Mouse (Mus musculus) cortical plate, adult 2 months (tissue): ENCODE measurements around the gene Cttn. TPM values are rescaled to one million over a fixed set of nuclear protein-coding genes. Genes with fewer than 3 reads are reported as not detected.

Experiments used
- H3K27ac ChIP-seq: fragments of 200-500 bp; 2 replicates; pipeline ENCODE4 v1.5.1; 2012; ENCODE audit warnings: low read length, control low read depth, inconsistent platforms; ENCODE audit not compliant: insufficient read depth
- H3K4me1 ChIP-seq: fragments of 200-500 bp; 2 replicates; pipeline ENCODE4 v1.6.1; 2011; ENCODE audit warnings: low read length; ENCODE audit not compliant: control insufficient read depth, insufficient read depth
- H3K4me3 ChIP-seq: fragments of 200-500 bp; 2 replicates; pipeline ENCODE4 v1.5.1; 2011; ENCODE audit warnings: mild to moderate bottlenecking, low read length, control low read depth; ENCODE audit not compliant: insufficient read depth
- CTCF ChIP-seq: fragments of 200-500 bp; IDR thresholded peaks from 2 replicates; pipeline ENCODE4 v1.5.1; 2011; ENCODE audit warnings: mild to moderate bottlenecking, control low read depth, low read length; ENCODE audit not compliant: insufficient read depth; ENCODE audit errors: extremely low read depth
- POLR2A ChIP-seq: fragments of 200-500 bp; IDR thresholded peaks from 2 replicates; pipeline ENCODE4 v1.6.1; 2011; ENCODE audit warnings: mild to moderate bottlenecking, low read length, control low read depth; ENCODE audit not compliant: insufficient read depth; ENCODE audit errors: extremely low read depth
- polyA plus RNA-seq: library from polyadenylated mRNA; depleted of rRNA; stranded (reverse); fragments of >200 nt; gene quantifications from 2 replicates; pipeline ENCODE4 v1.2.3, GENCODE M21; 2012; rRNA removed

Gene Cttn
- polyA plus RNA-seq, 1 experiment, result 147 TPM

DNA sequence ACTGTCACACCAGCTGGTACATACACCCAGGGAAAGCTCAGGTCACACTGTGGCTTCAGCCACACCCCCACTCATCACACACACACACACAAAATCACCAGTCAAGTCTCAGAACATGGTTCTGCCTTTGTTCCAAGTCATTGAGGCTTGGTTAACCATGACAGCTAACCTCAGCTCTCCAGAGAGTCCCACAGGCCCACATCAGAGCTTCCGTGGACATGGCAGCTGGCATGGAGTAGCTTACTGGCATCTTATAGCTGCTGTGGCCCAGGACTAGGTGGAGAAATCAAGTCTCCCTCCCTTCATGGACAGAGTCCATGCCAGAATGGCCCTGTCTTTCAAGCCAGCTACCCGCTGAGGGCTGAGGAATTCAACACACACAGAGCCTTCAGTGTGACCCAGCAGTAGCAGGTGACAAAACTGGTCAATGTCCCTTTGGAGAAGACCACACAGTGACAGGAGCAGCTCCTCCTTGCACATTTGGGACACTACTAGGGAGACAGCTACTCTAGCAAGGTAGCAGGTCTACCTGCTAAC, 62.3 kb downstream of the Cttn start:
- no peak overlapping the region for H3K4me3 ChIP-seq
- TF ChIP-seq POLR2A, result no peak
- no peak overlapping the region for H3K27ac ChIP-seq
- peaks cover 11% of the 10 kb centered on the region for H3K4me1 ChIP-seq

DNA sequence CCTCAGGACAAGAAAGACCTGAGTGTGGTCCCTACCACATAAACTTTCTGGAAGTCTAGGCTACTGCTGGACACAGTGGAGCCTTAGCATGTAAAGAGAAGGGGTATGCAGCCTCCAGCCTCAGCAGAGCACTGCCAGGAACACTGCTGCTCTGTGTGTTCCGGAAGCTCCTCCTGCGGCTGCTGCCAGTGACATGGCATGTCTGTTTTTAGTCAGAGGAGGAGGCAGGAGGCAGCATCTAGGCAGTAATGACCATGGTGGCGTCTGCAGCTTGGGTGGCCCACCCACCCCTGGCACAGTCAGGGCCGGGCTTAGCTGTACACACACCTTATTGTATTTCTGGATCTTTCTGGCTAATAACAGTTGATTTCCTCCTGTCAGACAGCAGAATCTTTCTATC, 63.1 kb downstream of the Cttn start:
- no peak overlapping the region for H3K4me3 ChIP-seq
- H3K27ac ChIP-seq, result no peak overlapping the region
- H3K4me1 ChIP-seq, result peaks cover 11% of the 10 kb centered on the region
- TF ChIP-seq CTCF (no peak), POLR2A (no peak)

DNA sequence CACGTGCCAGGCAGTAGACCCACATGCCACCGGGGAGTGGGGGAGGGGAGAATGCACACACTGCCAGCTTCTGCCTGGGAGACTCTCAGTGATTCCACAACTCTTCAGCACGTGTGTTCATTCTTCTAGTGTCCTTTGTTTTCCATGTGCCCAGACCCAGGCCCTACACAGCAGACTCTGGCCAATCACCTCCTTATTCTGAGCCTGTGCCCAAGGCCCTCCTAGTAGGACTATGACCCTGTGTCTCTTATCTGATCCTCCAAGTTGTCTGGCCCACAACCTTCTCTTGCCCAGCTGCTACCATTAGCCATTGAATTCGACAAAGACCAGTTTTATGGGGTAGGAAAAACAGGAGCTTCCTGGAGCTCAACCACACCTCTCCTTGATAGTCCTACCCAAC, 68.3 kb downstream of the Cttn start:
- H3K4me3 ChIP-seq, result no peak overlapping the region
- H3K4me1 ChIP-seq, result peaks cover 6% of the 10 kb centered on the region
- no peak for TF ChIP-seq CTCF
- TF ChIP-seq POLR2A, result no peak
- no peak overlapping the region for H3K27ac ChIP-seq

DNA sequence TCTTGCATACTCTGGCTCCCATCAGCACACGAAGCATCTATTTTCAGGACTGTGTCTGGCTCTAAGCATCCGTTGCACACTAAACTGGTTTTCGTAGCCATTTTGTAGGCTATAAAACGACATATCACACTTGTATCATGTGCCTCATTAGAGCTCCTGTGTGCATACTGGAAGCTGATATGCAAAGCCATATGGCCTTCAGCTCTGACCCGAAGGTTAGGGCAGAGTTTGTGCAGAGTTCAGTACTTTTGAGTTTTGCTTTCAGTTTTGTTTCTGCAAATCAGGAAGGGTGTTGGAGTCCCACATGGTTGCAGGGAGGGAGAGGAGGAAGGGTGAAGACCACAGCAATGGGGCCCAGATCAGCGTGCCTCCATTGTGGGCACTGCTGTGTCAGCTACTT, 79.1 kb downstream of the Cttn start:
- H3K4me1 ChIP-seq, result peaks cover 2% of the 10 kb centered on the region
- H3K27ac ChIP-seq, result no peak overlapping the region
- TF ChIP-seq POLR2A, result no peak
- TF ChIP-seq CTCF, result no peak
- no peak overlapping the region for H3K4me3 ChIP-seq

DNA sequence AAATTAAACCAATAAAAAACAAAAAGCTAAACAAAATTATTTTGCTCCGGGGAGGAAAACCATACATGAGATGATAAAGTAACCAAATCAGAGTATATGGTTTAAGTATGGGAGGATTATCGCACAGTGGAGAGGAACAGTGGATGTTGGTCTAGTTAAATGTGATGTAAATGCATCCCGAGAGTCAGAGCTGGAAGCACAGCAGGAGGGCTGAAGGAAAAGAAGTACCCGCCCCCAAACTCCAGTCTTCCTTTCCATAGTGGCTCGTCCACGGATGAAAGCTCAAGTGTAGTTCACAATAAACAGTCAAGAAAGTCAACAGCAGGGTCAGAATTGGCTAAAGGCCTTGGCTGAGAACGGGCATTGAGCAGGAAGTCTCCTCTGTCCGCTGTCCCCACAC, 80.1 kb downstream of the Cttn start:
- H3K4me1 ChIP-seq, result peaks cover 2% of the 10 kb centered on the region
- no peak overlapping the region for H3K27ac ChIP-seq
- H3K4me3 ChIP-seq, result no peak overlapping the region
- no peak for TF ChIP-seq CTCF
- no peak for TF ChIP-seq POLR2A

DNA sequence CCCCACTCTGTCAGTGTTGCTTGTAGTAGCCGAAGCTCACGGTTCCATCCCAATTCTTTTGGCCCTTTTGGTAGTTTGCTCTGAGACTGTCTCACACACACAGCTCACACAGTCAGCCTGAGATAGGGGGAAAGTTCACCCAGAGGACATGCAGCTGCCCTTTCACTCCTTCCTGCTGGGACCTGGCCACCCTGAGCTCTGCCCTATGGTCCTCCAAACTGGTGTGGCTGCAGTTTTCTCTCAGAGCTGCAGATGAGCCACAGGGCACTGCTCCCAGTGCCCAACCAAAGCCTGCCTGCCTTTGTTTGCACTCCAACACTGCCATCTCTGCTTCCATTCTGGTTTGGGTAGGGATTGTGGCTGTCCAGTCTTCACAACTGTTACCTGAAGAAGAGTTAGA, 81.1 kb downstream of the Cttn start:
- TF ChIP-seq POLR2A, result no peak
- TF ChIP-seq CTCF, result no peak
- Histone ChIP-seq H3K4me3 (no peak overlapping the region), H3K27ac (no peak overlapping the region), H3K4me1 (no peaks in the 10 kb centered on the region; the same call in 1 of the 2 replicates)

DNA sequence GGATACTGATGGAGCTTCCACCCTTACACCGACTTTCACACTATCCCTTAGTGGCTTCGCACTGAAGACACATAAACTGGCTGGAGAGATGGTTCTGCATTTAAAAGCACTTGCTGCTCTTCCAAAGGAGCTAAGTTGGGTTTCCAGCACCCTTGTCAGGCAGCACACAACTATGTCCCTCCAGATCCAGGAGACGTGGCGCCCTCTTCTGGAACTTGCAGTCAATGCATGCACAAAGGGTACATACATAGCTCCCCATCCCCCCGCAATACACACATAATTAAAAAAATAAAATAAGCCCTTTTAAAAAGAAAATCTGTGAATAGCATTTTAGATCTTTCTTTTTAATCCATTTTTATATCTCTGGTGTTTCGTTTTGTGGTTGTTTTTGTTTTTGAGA, 83.3 kb downstream of the Cttn start:
- Histone ChIP-seq H3K4me1 (peaks cover 2% of the 10 kb centered on the region; the same call in 1 of the 2 replicates), H3K27ac (no peak overlapping the region), H3K4me3 (no peak overlapping the region)
- TF ChIP-seq POLR2A, result no peak
- TF ChIP-seq CTCF, result no peak

Other genes starting within 250 kb of the Cttn start
- gene Ppfia1, start 82.7 kb upstream of the Cttn start, polyA plus RNA-seq, result 36.3 and 37.2 TPM in 2 replicates
- 2.4 TPM in 2 replicates for gene Fadd, start 111.5 kb upstream of the Cttn start, polyA plus RNA-seq